Mouse (Mus musculus): Measurements from ENCODE around the gene Tmppe. TPM values are rescaled to one million over a fixed set of nuclear protein-coding genes. Genes with fewer than 3 reads are reported as not detected.

Gene Tmppe
- polyA plus RNA-seq, 1 experiment from 2014 or later, result 7.0 TPM

DNA sequence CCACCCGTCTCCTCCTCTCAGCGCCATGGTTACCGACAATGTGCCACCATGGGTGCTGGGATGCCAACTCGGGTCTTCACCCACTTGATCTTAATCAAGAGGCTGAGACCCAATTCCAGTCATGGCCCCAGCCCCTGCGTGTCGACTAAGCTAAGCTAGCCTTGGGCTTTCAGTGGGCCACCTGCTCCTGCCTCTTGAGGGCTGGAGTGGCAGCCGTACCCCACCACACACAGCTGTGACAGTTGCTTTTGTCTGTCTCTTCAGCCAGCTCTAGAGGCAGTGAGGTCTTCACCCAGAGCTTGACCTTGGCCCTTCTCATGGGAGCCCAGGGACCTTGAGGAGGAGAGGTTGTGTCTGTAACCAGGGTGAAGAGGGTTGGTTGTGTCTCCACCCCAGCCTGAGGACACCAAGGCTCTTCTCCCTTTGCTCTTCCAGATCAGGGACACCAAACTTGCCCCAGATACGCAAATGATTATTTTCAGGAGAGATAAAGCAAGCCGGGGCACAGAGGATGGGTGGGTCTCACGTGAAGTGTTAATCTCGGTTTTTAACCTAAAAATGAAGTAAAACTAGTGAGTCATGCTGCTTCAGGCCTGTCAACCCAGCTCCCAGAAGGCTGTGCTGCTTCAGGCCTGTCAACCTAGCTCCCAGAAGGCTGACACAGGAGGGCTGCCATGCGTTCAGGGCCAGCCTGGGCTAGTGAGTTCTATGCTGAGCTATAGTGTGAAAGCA, 27.4 kb downstream of the Tmppe start:
- no peak overlapping the region for H3K9ac ChIP-seq (ENCODE audit: low read depth, low read length)
- no peaks in the 10 kb centered on the region for H3K4me1 ChIP-seq (replicated peaks; ENCODE audit: insufficient read depth, low read length)
- H3K4me3 ChIP-seq (replicated peaks; ENCODE audit: low read depth, low read length), result no peak overlapping the region
- no peaks in the 10 kb centered on the region for H3K9me3 ChIP-seq (replicated peaks; ENCODE audit: low read length)
- H3K27ac ChIP-seq, result no peak overlapping the region
- WGBS, result 91% methylated on average over 12 of the region's 12 CpGs
- TF ChIP-seq CTCF (IDR thresholded peaks at IDR 0.05; ENCODE audit: low read depth), result no peak
- DNase-seq (ENCODE audit: low spot score) (no peak), ATAC-seq (replicated peaks; ENCODE audit: low FRiP score, low read depth) (no peak)
- no peak overlapping the region for H3K4me2 ChIP-seq (ENCODE audit: low read length)
- no peaks in the 10 kb centered on the region for H3K27me3 ChIP-seq (ENCODE audit: insufficient read depth, low read length)
- peaks cover 14% of the 10 kb centered on the region; the same call in 1 of the 2 replicates for H3K36me3 ChIP-seq (ENCODE audit: insufficient read depth, low read length)

DNA sequence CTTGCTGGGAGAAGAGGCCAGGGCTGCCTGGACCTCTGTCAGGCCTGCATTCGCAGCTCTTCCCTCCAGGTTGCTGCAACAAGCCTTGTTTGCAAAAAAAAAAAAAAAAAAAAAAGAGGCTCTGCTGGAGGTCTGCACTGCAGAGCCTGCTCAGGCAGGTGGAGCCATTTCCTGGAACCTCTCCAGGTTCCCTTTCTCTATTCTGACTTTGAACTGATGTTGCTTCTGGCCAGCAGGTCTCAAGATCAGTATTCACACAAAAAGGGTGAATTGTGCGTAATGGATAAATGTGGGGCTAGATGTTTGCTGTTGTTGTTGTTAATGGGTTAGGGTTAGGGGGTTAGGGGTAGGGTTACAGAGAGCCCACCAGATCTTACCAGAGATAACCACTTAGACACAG, 34.8 kb downstream of the Tmppe start:
- DNase-seq (ENCODE audit: low spot score) (no peak), ATAC-seq (replicated peaks; ENCODE audit: low FRiP score, low read depth) (no peak)
- Histone ChIP-seq H3K36me3 (ENCODE audit: insufficient read depth, low read length) (peaks cover 17% of the 10 kb centered on the region), H3K4me1 (replicated peaks; ENCODE audit: insufficient read depth, low read length) (no peaks in the 10 kb centered on the region), H3K27ac (no peak overlapping the region), H3K27me3 (ENCODE audit: insufficient read depth, low read length) (no peaks in the 10 kb centered on the region), H3K4me2 (ENCODE audit: low read length) (no peak overlapping the region), H3K4me3 (replicated peaks; ENCODE audit: low read depth, low read length) (no peak overlapping the region), H3K9ac (ENCODE audit: low read depth, low read length) (no peak overlapping the region), H3K9me3 (replicated peaks; ENCODE audit: low read length) (no peaks in the 10 kb centered on the region)
- WGBS, result 80% methylated on average over 2 of the region's 2 CpGs
- no peak for TF ChIP-seq CTCF (IDR thresholded peaks at IDR 0.05; ENCODE audit: low read depth)

DNA sequence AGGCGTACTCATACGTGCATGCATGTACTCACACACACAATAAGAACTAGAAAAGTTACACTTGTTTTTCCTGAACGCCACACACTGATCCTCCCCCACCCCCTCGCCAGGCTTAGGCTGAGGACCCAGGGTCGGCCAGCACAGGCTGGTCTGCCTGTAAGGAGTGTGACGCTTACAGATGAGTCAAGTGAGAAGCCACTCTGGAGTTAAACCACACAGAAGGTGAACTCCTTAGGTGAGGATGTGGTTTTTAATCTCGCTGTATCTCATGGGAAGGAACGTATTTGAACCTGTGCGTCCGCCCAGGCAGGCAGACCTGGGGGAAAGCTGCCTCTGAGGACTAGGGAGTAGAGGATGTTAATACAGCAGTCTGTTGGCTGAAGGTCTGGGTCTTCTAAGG, 39.6 kb downstream of the Tmppe start:
- no peak for TF ChIP-seq CTCF (IDR thresholded peaks at IDR 0.05; ENCODE audit: low read depth)
- Histone ChIP-seq H3K9me3 (replicated peaks; ENCODE audit: low read length) (no peaks in the 10 kb centered on the region), H3K27ac (no peak overlapping the region), H3K4me3 (replicated peaks; ENCODE audit: low read depth, low read length) (no peak overlapping the region), H3K4me2 (ENCODE audit: low read length) (no peak overlapping the region), H3K9ac (ENCODE audit: low read depth, low read length) (no peak overlapping the region), H3K27me3 (ENCODE audit: insufficient read depth, low read length) (no peaks in the 10 kb centered on the region), H3K4me1 (replicated peaks; ENCODE audit: insufficient read depth, low read length) (no peaks in the 10 kb centered on the region), H3K36me3 (ENCODE audit: insufficient read depth, low read length) (peaks cover 15% of the 10 kb centered on the region)
- 83% methylated on average over 10 of the region's 10 CpGs for whole genome bisulfite sequencing
- no peak for DNase-seq (ENCODE audit: low spot score)
- ATAC-seq (replicated peaks; ENCODE audit: low FRiP score, low read depth), result no peak

GRCm38 (mm10) chr9:114442225-114442624, 41.3 kb downstream of the Tmppe start:
- no peak for TF ChIP-seq CTCF (IDR thresholded peaks at IDR 0.05; ENCODE audit: low read depth)
- H3K4me2 ChIP-seq (ENCODE audit: low read length), result no peak overlapping the region
- no peak overlapping the region for H3K4me3 ChIP-seq (replicated peaks; ENCODE audit: low read depth, low read length)
- H3K9ac ChIP-seq (ENCODE audit: low read depth, low read length), result no peak overlapping the region
- no peaks in the 10 kb centered on the region for H3K9me3 ChIP-seq (replicated peaks; ENCODE audit: low read length)
- no peak for DNase-seq (ENCODE audit: low spot score)
- 91% methylated on average over 9 of the region's 9 CpGs for WGBS
- H3K4me1 ChIP-seq (replicated peaks; ENCODE audit: insufficient read depth, low read length), result no peaks in the 10 kb centered on the region
- no peak overlapping the region for H3K27ac ChIP-seq
- H3K27me3 ChIP-seq (ENCODE audit: insufficient read depth, low read length), result no peaks in the 10 kb centered on the region
- no peak for ATAC-seq (replicated peaks; ENCODE audit: low FRiP score, low read depth)
- H3K36me3 ChIP-seq (ENCODE audit: insufficient read depth, low read length), result peaks cover 12% of the 10 kb centered on the region; the same call in 1 of the 2 replicates

GRCm38 (mm10) chr9:114442893-114443292, 42.0 kb downstream of the Tmppe start:
- no peak overlapping the region for H3K4me2 ChIP-seq (ENCODE audit: low read length)
- no peak overlapping the region for H3K27ac ChIP-seq

DNA sequence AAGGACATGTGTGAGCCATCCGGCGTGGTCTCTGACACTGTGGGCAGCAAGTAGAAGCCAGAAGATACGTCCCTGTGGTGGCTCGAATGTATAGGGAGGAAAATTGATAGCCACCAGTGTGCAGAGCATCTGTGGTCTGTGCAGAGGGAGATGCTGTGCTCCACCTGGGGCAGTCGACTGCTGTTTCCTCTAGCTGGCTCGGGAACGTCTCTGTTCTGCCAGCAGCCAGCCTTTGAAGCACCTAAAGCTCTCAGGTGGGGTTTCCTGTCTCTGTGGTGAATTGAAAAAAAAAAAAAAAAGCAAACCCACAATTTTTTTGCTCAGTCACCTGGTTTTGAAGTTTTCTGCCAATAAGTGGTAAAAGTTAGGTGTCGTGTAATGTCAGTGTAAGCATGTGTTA, 42.4 kb downstream of the Tmppe start:
- Histone ChIP-seq H3K9ac (ENCODE audit: low read depth, low read length) (no peak overlapping the region), H3K9me3 (replicated peaks; ENCODE audit: low read length) (no peaks in the 10 kb centered on the region), H3K27me3 (ENCODE audit: insufficient read depth, low read length) (no peaks in the 10 kb centered on the region), H3K36me3 (ENCODE audit: insufficient read depth, low read length) (peaks cover 9% of the 10 kb centered on the region; the same call in 1 of the 2 replicates), H3K4me3 (replicated peaks; ENCODE audit: low read depth, low read length) (no peak overlapping the region), H3K4me2 (ENCODE audit: low read length) (no peak overlapping the region), H3K27ac (no peak overlapping the region), H3K4me1 (replicated peaks; ENCODE audit: insufficient read depth, low read length) (no peaks in the 10 kb centered on the region)
- ATAC-seq (replicated peaks; ENCODE audit: low FRiP score, low read depth), result no peak
- 87% methylated on average over 8 of the region's 8 CpGs for WGBS
- DNase-seq (ENCODE audit: low spot score), result no peak
- no peak for TF ChIP-seq CTCF (IDR thresholded peaks at IDR 0.05; ENCODE audit: low read depth)

More at GRCm38 (mm10) chr9:114442893-114443292, 42.0 kb downstream of the Tmppe start:
- WGBS, result 79% methylated on average over 9 of the region's 9 CpGs
- Histone ChIP-seq H3K4me3 (replicated peaks; ENCODE audit: low read depth, low read length) (no peak overlapping the region), H3K4me1 (replicated peaks; ENCODE audit: insufficient read depth, low read length) (no peaks in the 10 kb centered on the region), H3K27me3 (ENCODE audit: insufficient read depth, low read length) (no peaks in the 10 kb centered on the region), H3K9ac (ENCODE audit: low read depth, low read length) (no peak overlapping the region), H3K9me3 (replicated peaks; ENCODE audit: low read length) (no peaks in the 10 kb centered on the region), H3K36me3 (ENCODE audit: insufficient read depth, low read length) (peaks cover 9% of the 10 kb centered on the region; the same call in 1 of the 2 replicates)
- TF ChIP-seq CTCF (IDR thresholded peaks at IDR 0.05; ENCODE audit: low read depth), result no peak
- DNase-seq (ENCODE audit: low spot score) (no peak), ATAC-seq (replicated peaks; ENCODE audit: low FRiP score, low read depth) (no peak)

Data from kidney, postnatal 0 days (tissue).